Mouse (Mus musculus): ENCODE data around the gene H2-Q4. TPM values are rescaled to one million over a fixed set of nuclear protein-coding genes. Genes with fewer than 3 reads are reported as not detected.
"Not testable (repeated sequence)": the region's sequence is repeated elsewhere in the genome, so short reads cannot be mapped to it uniquely, and the experiment has no call there.

The H2-Q4 gene
- polyA plus RNA-seq, 1 experiment, result 69.6 TPM

DNA sequence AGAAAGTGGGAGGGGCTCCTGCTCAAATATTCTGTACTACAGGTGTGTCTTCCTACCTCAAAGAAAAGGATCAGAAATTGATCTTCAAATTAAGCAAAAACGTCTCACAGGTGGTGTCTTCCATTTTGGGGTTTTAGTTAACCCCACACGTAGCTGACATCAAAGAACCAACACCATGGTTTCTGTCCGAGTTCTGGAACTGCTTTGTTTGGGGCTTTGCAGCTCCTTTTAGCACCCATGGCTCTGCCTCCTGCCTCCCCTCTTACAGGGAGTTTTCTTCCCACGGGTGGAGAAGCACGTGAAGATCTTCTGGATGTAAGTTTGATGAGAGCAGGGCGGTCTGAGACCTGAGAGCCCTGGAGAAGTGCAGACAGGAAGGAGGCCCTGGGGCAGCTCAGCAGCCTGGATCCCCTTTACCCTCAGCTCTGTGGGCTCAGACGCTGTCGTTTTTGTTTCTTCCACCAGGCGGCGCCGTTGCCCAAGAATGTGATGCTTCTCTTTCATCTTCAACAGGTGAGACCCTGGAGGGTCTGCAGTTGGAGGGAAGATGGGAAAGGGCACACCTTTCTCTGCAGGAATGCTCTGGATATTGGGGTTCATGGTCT is 40.9 kb downstream of the H2-Q4 start:
- DNase-seq (ENCODE audit: low spot score), result not testable (repeated sequence)

DNA sequence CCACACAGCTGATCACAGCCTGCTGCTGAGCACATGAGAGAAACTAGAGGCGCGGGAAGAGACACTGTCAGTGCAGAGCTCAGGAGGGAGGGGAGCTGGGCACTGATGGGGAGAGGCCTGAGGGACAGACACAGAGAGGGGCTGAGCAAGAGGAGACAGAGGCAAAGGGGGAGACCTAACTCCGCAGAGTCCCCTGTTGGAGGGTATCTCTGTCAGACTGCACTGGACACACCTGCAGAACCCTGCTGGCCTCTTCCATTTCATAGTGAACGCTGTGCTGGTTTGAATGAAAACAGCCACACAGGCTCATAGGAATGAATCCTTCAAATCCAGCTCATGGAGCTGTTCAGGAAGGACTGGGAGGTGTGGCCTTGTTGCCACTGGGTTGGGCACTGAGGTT is 41.9 kb downstream of the H2-Q4 start:
- DNase-seq (ENCODE audit: low spot score), result not testable (repeated sequence)

DNA sequence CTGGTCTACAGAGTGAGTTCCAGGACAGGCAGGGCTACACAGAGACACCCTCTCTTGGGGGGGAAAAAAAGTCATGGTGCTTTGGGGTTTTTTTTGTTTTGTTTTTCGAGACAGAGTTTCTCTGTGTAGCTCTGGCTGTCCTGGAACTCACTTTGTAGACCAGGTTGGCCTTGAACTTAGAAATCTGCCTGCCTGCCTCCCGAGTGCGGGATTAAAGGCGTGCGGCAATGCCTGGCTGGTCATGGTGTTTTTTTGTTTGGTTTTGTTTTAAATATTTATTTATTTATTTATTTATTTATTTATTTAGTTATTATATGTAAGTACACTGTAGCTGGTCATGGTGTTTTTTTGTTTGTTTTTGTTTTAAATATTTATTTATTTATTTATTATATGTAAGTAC is 42.9 kb downstream of the H2-Q4 start:
- DNase-seq (ENCODE audit: low spot score), result not testable (repeated sequence)

DNA sequence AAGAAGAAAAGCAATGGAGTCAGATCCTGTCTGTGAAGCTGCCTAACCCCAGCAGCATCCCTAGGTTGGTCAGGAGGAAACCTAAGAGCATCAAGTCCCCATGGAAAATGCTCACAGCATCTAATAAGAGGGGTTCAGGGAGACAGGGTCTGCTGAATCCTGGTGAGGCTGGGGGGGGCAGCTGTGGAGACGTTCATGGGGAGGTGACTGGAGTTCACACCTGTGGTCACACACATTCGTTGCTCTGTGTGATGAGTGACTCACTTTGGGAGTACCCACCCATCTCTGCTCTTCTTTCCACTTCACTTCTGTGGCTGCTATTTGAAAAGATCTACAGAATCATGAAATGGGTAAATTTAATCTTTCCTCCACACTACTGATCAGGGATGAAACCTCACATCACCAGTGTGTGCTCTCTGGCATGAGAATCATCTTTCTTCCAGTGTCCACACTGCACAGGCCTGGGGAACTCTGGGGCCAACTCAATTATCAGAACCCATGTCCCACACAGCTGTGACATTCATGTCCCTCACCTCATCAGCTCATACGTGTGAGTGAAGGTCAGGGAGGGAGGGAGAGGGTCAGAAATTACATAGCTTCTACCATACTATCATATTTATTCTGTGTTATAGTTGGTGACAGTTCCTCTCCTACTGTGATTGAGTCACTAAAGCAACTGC is 43.9 kb downstream of the H2-Q4 start:
- peak; percentile 11 for DNase-seq (ENCODE audit: low spot score)

DNA sequence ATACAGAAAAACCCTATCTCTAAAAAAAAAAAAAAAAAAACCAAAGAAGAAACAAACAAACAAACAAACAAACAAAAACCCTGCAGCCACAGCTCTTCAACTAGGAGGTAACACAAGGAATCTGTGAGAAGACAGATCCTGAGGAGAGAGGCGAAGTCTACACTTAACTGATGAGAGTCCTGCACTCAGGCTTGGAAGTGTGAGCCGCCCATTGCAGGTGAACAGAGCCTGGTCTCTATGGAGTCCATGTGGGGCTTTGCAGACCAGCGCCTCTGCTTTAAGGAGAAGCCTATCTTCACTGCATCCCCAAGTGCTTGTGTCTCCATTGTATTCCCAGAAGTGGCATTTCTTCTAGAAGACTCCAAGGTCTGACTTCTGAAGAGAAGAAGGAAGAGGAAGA is 44.7 kb downstream of the H2-Q4 start:
- DNase-seq (ENCODE audit: low spot score), result peak; percentile 16

DNA sequence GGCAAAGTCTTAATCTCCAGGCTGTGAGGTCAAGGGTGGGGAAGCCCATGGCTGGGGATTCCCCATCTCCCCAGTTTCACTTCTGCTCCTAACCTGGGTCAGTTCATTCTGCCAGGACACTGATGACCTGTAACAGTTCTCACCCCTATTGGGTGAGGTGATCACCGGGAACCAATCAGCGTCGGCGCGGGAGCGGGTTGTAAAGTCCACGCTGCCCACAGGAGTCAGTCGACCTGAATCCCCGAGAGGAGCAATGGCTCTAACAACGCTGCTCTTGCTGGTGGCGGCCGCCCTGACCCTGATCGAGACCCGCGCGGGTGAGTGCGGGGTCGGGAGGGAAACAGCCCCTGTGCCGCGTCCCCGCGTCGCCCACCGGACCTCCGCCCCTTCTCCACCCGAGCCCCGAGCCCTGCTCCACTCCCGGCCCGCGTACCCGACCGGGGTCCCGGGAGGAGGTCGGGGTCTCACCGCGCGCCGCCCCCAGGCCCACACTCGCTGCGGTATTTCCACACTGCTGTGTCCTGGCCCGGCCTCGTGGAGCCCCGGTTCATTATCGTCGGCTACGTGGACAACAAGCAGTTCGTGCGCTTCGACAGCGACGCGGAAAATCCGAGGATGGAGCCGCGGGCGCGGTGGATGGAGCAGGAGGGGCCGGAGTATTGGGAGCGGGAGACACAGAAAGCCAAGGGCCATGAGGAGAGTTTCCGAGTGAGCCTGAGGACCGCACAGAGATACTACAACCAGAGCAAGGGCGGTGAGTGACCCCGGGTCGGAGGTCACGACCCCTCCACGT is 45.4 kb downstream of the H2-Q4 start, which contains the start of gene H2-Q6:
Gene H2-Q6, plus strand, starts transcription at position 227 of the 793 bp plus-strand sequence.
- DNase-seq (ENCODE audit: low spot score), result peak; percentile 35

DNA sequence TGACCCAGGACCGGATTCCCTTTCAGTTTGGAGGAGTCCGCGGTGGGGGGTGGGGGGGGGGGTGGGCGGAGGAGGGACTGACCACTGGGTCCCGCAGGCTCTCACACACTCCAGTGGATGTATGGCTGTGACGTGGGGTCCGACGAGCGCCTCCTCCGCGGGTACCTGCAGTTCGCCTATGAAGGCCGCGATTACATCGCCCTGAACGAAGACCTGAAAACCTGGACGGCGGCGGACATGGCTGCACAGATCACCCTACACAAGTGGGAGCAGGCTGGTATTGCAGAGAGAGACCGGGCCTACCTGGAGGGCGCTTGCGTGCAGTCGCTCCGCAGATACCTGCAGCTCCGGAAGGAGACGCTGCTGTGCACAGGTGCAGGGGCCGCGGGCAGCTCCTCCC is 46.1 kb downstream of the H2-Q4 start:
- not testable (repeated sequence) for DNase-seq (ENCODE audit: low spot score)

DNA sequence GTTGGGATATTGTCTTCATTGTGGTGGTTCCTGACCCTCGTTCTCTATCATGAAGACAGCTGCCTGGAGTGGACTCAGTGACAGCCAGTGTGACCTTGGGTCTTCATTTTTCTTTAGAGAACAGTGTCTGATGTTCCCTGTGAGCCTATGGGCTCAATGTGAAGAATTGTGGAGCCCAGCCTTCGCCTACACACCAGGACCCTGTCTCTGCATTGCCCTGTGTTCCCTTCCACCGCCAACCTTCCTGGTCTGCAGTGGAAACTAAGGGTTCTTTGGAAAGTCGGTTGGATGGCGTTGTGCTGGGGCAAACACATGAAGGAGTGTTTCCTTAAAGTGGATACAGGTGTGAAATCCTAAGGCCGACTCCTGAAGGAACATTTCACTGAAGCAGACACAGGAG is 49.5 kb downstream of the H2-Q4 start:
- DNase-seq (ENCODE audit: low spot score), result not testable (repeated sequence)

DNA sequence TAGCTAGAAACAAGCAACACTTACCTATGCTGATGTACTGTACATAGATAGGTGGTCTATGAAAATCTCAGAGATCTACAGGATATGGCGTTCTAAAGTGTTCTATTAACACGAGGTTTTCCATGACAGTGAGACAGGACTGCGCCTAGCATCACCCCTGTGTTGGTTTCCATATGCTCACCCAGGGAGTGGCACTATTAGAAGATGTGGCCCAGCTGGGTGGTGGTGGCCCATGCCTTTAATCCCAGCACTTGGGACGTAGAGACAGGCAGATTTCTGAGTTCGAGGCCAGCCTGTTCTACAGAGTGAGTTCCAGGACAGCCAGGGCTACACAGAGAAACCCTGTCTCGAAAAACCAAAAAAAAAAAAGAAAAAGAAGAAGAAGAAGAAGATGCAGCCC is 51.3 kb downstream of the H2-Q4 start:
- not testable (repeated sequence) for DNase-seq (ENCODE audit: low spot score)

DNA sequence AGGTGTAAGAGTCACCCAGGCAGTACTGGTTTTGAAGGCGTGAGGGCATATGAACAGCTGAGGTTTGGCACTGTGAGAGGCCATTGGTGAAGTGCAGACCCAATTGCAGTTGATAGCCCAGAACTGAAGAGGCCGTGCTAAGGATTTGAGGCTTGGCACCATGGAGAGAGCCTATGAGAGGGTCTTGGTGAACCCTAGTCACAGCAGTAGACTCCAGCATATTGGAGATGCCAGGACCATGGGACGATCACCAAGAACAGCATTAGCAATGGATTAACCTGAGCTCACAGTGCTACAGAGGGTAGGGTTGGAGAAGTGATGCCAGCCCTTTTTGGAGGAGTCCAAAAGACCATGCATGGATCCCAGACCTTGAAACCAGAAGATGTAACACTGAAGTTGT is 52.8 kb downstream of the H2-Q4 start:
- not testable (repeated sequence) for DNase-seq (ENCODE audit: low spot score)

DNA sequence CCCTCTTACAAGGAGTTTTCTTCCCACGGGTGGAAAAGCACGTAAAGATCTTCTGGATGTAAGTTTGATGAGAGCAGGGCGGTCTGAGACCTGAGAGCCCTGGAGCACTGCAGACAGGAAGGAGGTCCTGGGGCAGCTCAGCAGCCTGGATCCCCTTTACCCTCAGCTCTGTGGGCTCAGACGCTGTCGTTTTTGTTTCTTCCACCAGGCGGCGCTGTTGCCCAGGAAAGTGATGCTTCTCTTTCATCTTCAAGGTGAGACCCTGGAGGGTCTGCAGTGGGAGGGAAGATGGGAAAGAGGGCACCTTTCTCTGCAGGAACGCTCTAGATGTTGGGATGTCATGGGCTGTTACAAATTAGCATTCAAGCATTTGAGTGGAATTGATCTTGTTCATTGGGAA is 55.4 kb downstream of the H2-Q4 start:
- DNase-seq (ENCODE audit: low spot score), result not testable (repeated sequence)

Other genes starting within 250 kb of the H2-Q4 start
- gene Apom, start 247.6 kb upstream of the H2-Q4 start, polyA plus RNA-seq (2012; rRNA removed), result 0.22 and 0.29 TPM in 2 replicates
- 130 and 136 TPM in 2 replicates for gene Bag6, start 244.4 kb upstream of the H2-Q4 start, polyA plus RNA-seq (2012; rRNA removed)
- 170 and 213 TPM in 2 replicates for gene Prrc2a, start 214.7 kb upstream of the H2-Q4 start, polyA plus RNA-seq (2012; rRNA removed)
- 11.2 and 13.3 TPM in 2 replicates for gene Aif1, start 203.5 kb upstream of the H2-Q4 start, polyA plus RNA-seq (2012; rRNA removed)
- gene Lst1, start 191.2 kb upstream of the H2-Q4 start, polyA plus RNA-seq (2012; rRNA removed), result 20.4 and 23.0 TPM in 2 replicates
- 2.6 and 3.5 TPM in 2 replicates for gene Ltb, start 185.2 kb upstream of the H2-Q4 start, polyA plus RNA-seq (2012; rRNA removed)
- 0.55 and 0.83 TPM in 2 replicates for gene Tnf, start 177.6 kb upstream of the H2-Q4 start, polyA plus RNA-seq (2012; rRNA removed)
- gene Lta, start 174.3 kb upstream of the H2-Q4 start, polyA plus RNA-seq (2012; rRNA removed), result 0.29 and 0.43 TPM in 2 replicates
- 0.18 TPM in 1 of 2 replicates, not detected in the other for gene Gm16181, start 158.8 kb upstream of the H2-Q4 start, polyA plus RNA-seq (2012; rRNA removed)
- gene Atp6v1g2, start 146.0 kb upstream of the H2-Q4 start, polyA plus RNA-seq (2012; rRNA removed), result 11.9 and 14.5 TPM in 2 replicates
- gene Nfkbil1, start 143.8 kb upstream of the H2-Q4 start, polyA plus RNA-seq (2012; rRNA removed), result 14.0 and 15.4 TPM in 2 replicates
- 314 and 350 TPM in 2 replicates for gene Ddx39b, start 137.9 kb upstream of the H2-Q4 start, polyA plus RNA-seq (2012; rRNA removed)
- 589 and 606 TPM in 2 replicates for gene H2-D1, start 116.9 kb upstream of the H2-Q4 start, polyA plus RNA-seq (2012; rRNA removed)
- 0.19 TPM in 2 replicates for gene H2-Q1, start 59.2 kb upstream of the H2-Q4 start, polyA plus RNA-seq (2012; rRNA removed)
- gene H2-Q2, start 37.4 kb upstream of the H2-Q4 start, polyA plus RNA-seq (2012; rRNA removed), result 3.0 and 3.4 TPM in 2 replicates
- 31.9 and 38.8 TPM in 2 replicates for gene H2-Q6, start 45.2 kb downstream of the H2-Q4 start, polyA plus RNA-seq (2012; rRNA removed)
- gene H2-Q7, start 59.5 kb downstream of the H2-Q4 start, polyA plus RNA-seq (2012; rRNA removed), result 56.1 and 64.7 TPM in 2 replicates
- 0.80 and 1.4 TPM in 2 replicates for gene H2-Q10, start 90.5 kb downstream of the H2-Q4 start, polyA plus RNA-seq (2012; rRNA removed)
- gene Pou5f1, start 126.4 kb downstream of the H2-Q4 start, polyA plus RNA-seq (2012; rRNA removed), result not detected in 2 replicates
- 9.6 and 11.5 TPM in 2 replicates for gene Tcf19, start 137.2 kb downstream of the H2-Q4 start, polyA plus RNA-seq (2012; rRNA removed)
- 15.3 and 16.2 TPM in 2 replicates for gene Cchcr1, start 137.5 kb downstream of the H2-Q4 start, polyA plus RNA-seq (2012; rRNA removed)
- gene Psors1c2, start 153.6 kb downstream of the H2-Q4 start, polyA plus RNA-seq (2012; rRNA removed), result 0.12 and 0.15 TPM in 2 replicates
- 0.56 and 1.1 TPM in 2 replicates for gene Cdsn, start 172.5 kb downstream of the H2-Q4 start, polyA plus RNA-seq (2012; rRNA removed)
- not detected in 2 replicates for gene 2300002M23Rik, start 187.8 kb downstream of the H2-Q4 start, polyA plus RNA-seq (2012; rRNA removed)
- not detected in 2 replicates for gene Sfta2, start 221.9 kb downstream of the H2-Q4 start, polyA plus RNA-seq (2012; rRNA removed)
- gene Gm9573, start 247.0 kb downstream of the H2-Q4 start, polyA plus RNA-seq (2012; rRNA removed), result not detected in 2 replicates

All from urinary bladder, adult 2 months (tissue).